ENCODE assay signal across 8 mouse cellular contexts in genomic region chr12:3426530-3427034, GRCm38 (mm10). TPM values are rescaled to one million over a fixed set of nuclear protein-coding genes. Genes with fewer than 3 reads are reported as not detected.
DNase-seq lines count a peak whose midpoint lies in the region; ATAC-seq lines count a peak whose summit lies in the region.

Gene Asxl2, plus strand, starts transcription at chr12:3426857.

- H3K27ac ChIP-seq in forebrain, embryonic 14.5 days (ENCODE audit: low read depth, low read length) = peak within 1 kb of the TSS; percentile 91
- peak within 1 kb of the TSS; percentile 93 for H3K27ac ChIP-seq in neural tube, embryonic 15.5 days (replicated peaks)

- ATAC-seq in forebrain, embryonic 14.5 days = peak; percentile 96
- peak; percentile 94 for ATAC-seq in neural tube, embryonic 15.5 days (ENCODE audit: low FRiP score)

- peaks cover 5% of the 10 kb centered on the region for H3K4me1 ChIP-seq in forebrain, embryonic 14.5 days (ENCODE audit: control insufficient read depth, insufficient read depth, low read length)
- peaks cover 29% of the 10 kb centered on the region for H3K4me1 ChIP-seq in neural tube, embryonic 15.5 days

- peak within 1 kb of the TSS; percentile 66 for H3K4me2 ChIP-seq in forebrain, embryonic 14.5 days (ENCODE audit: low read length)
- H3K4me2 ChIP-seq in neural tube, embryonic 15.5 days = peak within 1 kb of the TSS; percentile 65

- no peaks in the 10 kb centered on the region for H3K27me3 ChIP-seq in forebrain, embryonic 14.5 days (replicated peaks; ENCODE audit: control insufficient read depth, insufficient read depth, low read length)
- H3K27me3 ChIP-seq in neural tube, embryonic 15.5 days (replicated peaks) = no peaks in the 10 kb centered on the region

- no peaks in the 10 kb centered on the region for H3K36me3 ChIP-seq in forebrain, embryonic 14.5 days (ENCODE audit: control insufficient read depth, insufficient read depth, low read length)
- H3K36me3 ChIP-seq in neural tube, embryonic 15.5 days = no peaks in the 10 kb centered on the region

- peak within 1 kb of the TSS; percentile 81 for H3K4me3 ChIP-seq in forebrain, embryonic 14.5 days (ENCODE audit: low read depth, low read length)
- peak within 1 kb of the TSS; percentile 84 for H3K4me3 ChIP-seq in neural tube, embryonic 15.5 days (replicated peaks)

- DNase-seq in ES-CJ7 (ENCODE audit: low read depth, low spot score) = peak; percentile 98
- DNase-seq in cerebellum, adult 11 months = peak; percentile 99
- DNase-seq in forebrain, embryonic 14.5 days (ENCODE audit: low spot score) = peak; percentile 99
- peak; percentile 99 to 100 for DNase-seq in heart, postnatal 14 days
- DNase-seq in layer of hippocampus, adult 11-12 months (ENCODE audit: low spot score) = peak; percentile 99
- DNase-seq in lung, adult 18-20 months = peak; percentile 99
- peak; percentile 98 for DNase-seq in testis, postnatal 14 days (ENCODE audit: low spot score)

- under 1% methylated on average over 51 of the region's 53 CpGs for WGBS in forebrain, embryonic 14.5 days
- 0% methylated on average over 52 of the region's 53 CpGs for WGBS in neural tube, embryonic 15.5 days

- peak within 1 kb of the TSS; percentile 84 for H3K9ac ChIP-seq in forebrain, embryonic 14.5 days (ENCODE audit: low read length)
- peak within 1 kb of the TSS; percentile 83 for H3K9ac ChIP-seq in neural tube, embryonic 15.5 days (replicated peaks)

- intact Hi-C loops in heart, postnatal 14 days (cut with DNase I) = no loop called here

- no peaks in the 10 kb centered on the region for H3K9me3 ChIP-seq in forebrain, embryonic 14.5 days (replicated peaks; ENCODE audit: control insufficient read depth, low read length)
- no peaks in the 10 kb centered on the region for H3K9me3 ChIP-seq in neural tube, embryonic 15.5 days (replicated peaks)

RNA-seq across cellular contexts. Expression of gene Asxl2, which starts in this region (rescaled TPM):
- 8.9 and 12.2 TPM in 2 replicates for polyA plus RNA-seq in forebrain, embryonic 14.5 days (2014; fragmentation: Nextera tagmentation; extraction: Ambion mirVana)
- total RNA-seq in heart, postnatal 14 days (2021) = 10 to 100 TPM; 26.1 to 26.4 TPM
- polyA plus RNA-seq in neural tube, embryonic 15.5 days (2015; fragmentation: Nextera tagmentation; extraction: Ambion mirVana) = 10.4 and 13.6 TPM in 2 replicates

Comparison
In these comparisons a context has a peak if more than half of its experiments do, and no peak if none do; other contexts are left out.
1. Peak in every context shown above with its lines: DNase-seq, ATAC-seq, H3K4me3 ChIP-seq and H3K27ac ChIP-seq.